Mouse (Mus musculus) limb, embryonic 11.5 days (tissue): ENCODE results near the gene Slc1a5. TPM values are rescaled to one million over a fixed set of nuclear protein-coding genes. Genes with fewer than 3 reads are reported as not detected.

Source experiments
- ATAC-seq: fragments of 200-750 bp; cut with Nextera tagmentation; 2 replicates; pipeline ENCODE4 v1.8.0; 2017; ENCODE audit warnings: low read depth; ENCODE audit not compliant: insufficient number of reproducible peaks, low FRiP score, low TSS enrichment
- DNase-seq: peaks from one replicate; pipeline ENCODE4 v3.0.0-alpha.2; 2015; ENCODE audit warnings: low spot score
- H3K27ac ChIP-seq: fragments of 300-500 bp; sonication (generic); replicated peaks from 2 replicates; pipeline ENCODE4 v1.5.1; 2014; ENCODE audit warnings: low read depth, mild to moderate bottlenecking, low read length
- H3K27me3 ChIP-seq: fragments of 300-500 bp; sonication (generic); 2 replicates; pipeline ENCODE4 v1.6.1; 2014; ENCODE audit warnings: mild to moderate bottlenecking, low read length, mixed read lengths; ENCODE audit not compliant: control insufficient read depth, insufficient read depth
- H3K36me3 ChIP-seq: fragments of 300-500 bp; sonication (generic); 2 replicates; pipeline ENCODE4 v1.6.1; 2014; ENCODE audit warnings: mild to moderate bottlenecking, low read length, moderate library complexity, mixed read lengths; ENCODE audit not compliant: control insufficient read depth, insufficient read depth
- H3K4me1 ChIP-seq: fragments of 300-500 bp; sonication (generic); 2 replicates; pipeline ENCODE4 v1.6.1; 2014; ENCODE audit warnings: low read length, mixed read lengths; ENCODE audit not compliant: control insufficient read depth, insufficient read depth
- H3K4me2 ChIP-seq: fragments of 300-500 bp; sonication (generic); 2 replicates; pipeline ENCODE4 v1.6.1; 2014; ENCODE audit warnings: low read depth, mild to moderate bottlenecking, moderate library complexity; ENCODE audit not compliant: severe bottlenecking
- H3K4me3 ChIP-seq: fragments of 300-500 bp; sonication (generic); 2 replicates; pipeline ENCODE4 v1.5.1; 2014; ENCODE audit warnings: low read depth, low read length
- H3K9ac ChIP-seq: fragments of 300-500 bp; sonication (generic); 2 replicates; pipeline ENCODE4 v1.6.1; 2014; ENCODE audit warnings: mild to moderate bottlenecking, low read length
- H3K9me3 ChIP-seq: fragments of 300-500 bp; sonication (generic); 2 replicates; pipeline ENCODE4 v1.6.1; 2016; ENCODE audit warnings: low read length; ENCODE audit not compliant: control insufficient read depth
- WGBS: fragments of 180-500 bp; shearing (Covaris S2); extraction: QIAGEN DNeasy Blood & Tissue Kit; methylation state at CpG from one replicate; pipeline ENCODE4 v1.1.7; 2014; 5-methylcytosine and 5-hydroxymethylcytosine counted together
- polyA plus RNA-seq: library from polyadenylated mRNA; unstranded; fragments of >200 nt; fragmentation: Nextera tagmentation; extraction: Ambion mirVana; gene quantifications from 2 replicates; pipeline ENCODE4 v1.2.1, GENCODE M21; 2014

The Slc1a5 gene
- polyA plus RNA-seq, 1 experiment from 2014 or later, result 28.5 TPM

GRCm38 (mm10) chr7:16752016-16752415 lies 29.1 kb upstream of the Slc1a5 start:
- Histone ChIP-seq H3K4me1 (no peaks in the 10 kb centered on the region), H3K27ac (no peak overlapping the region), H3K9me3 (no peaks in the 10 kb centered on the region), H3K27me3 (no peaks in the 10 kb centered on the region), H3K4me2 (no peak overlapping the region), H3K4me3 (no peak overlapping the region), H3K9ac (no peak overlapping the region), H3K36me3 (peaks cover 16% of the 10 kb centered on the region)
- 90% methylated on average over 12 of the region's 12 CpGs for WGBS
- no peak for ATAC-seq
- no peak for DNase-seq

- Histone ChIP-seq H3K9me3 (no peaks in the 10 kb centered on the region), H3K4me2 (no peak overlapping the region), H3K27me3 (no peaks in the 10 kb centered on the region), H3K36me3 (no peaks in the 10 kb centered on the region), H3K4me1 (0 out of 2 replicates have a peak, but pooled peaks cover 4% of the 10 kb centered on the region), H3K9ac (no peak overlapping the region), H3K27ac (no peak overlapping the region), H3K4me3 (no peak overlapping the region)
- ATAC-seq (no peak), DNase-seq (no peak)
- 73% methylated on average over 17 of the region's 17 CpGs for WGBS
Measured at GRCm38 (mm10) chr7:16755362-16756017, 25.6 kb upstream of the Slc1a5 start.

DNA sequence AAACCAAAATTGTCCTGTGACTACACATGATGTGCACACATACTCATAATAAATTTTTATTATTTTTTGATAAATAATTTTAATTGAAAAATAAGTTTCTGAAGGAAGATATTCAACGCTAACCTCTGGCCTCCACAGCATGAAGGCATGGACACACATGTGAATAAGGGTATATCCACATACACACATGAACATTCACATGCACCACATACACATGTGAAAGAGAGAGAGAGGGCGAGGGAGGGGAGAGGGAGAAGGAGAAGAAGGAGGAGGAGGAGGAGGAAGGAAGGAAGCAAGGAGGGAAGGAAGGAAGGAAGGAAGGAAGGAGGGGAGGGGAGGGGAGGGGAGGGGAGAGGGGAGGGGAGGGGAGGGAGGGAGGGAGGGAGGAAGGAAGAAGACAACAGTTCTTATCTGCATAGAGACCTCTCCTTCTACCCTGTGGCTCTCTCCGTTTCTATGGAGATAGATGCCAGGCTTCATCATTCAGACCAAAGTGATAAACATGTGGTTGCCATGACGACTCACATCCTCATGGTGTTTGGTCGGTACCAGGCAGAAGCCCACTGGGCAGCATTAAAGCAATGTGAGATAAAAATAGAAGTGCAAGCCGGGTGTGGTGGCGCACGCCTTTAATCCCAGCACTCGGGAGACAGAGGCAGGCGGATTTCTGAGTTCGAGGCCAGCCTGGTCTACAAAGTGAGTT lies 22.1 kb upstream of the Slc1a5 start:
- H3K36me3 ChIP-seq, result no peaks in the 10 kb centered on the region
- WGBS, result 82% methylated on average over 11 of the region's 11 CpGs

GRCm38 (mm10) chr7:16760292-16760691 lies 20.8 kb upstream of the Slc1a5 start:
- Histone ChIP-seq H3K9me3 (no peaks in the 10 kb centered on the region), H3K9ac (no peak overlapping the region), H3K36me3 (no peaks in the 10 kb centered on the region), H3K4me3 (no peak overlapping the region), H3K4me2 (no peak overlapping the region), H3K4me1 (peaks cover 8% of the 10 kb centered on the region; the same call in 1 of the 2 replicates), H3K27me3 (no peaks in the 10 kb centered on the region), H3K27ac (no peak overlapping the region)
- DNase-seq, result peak; percentile 56
- no peak for ATAC-seq
- WGBS, result 21% methylated on average over 8 of the region's 8 CpGs

More for the DNA sequence above, 22.1 kb upstream of the Slc1a5 start:
- DNase-seq, result no peak
- Histone ChIP-seq H3K4me3 (no peak overlapping the region), H3K9ac (no peak overlapping the region), H3K27me3 (no peaks in the 10 kb centered on the region), H3K9me3 (no peaks in the 10 kb centered on the region), H3K27ac (no peak overlapping the region), H3K4me2 (no peak overlapping the region), H3K4me1 (peaks cover 8% of the 10 kb centered on the region; the same call in 1 of the 2 replicates)
- ATAC-seq, result no peak

- DNase-seq (no peak), ATAC-seq (peak; percentile 41; the same call in 1 of the 2 replicates)
- Histone ChIP-seq H3K27me3 (no peaks in the 10 kb centered on the region), H3K9ac (no peak overlapping the region), H3K4me3 (no peak overlapping the region), H3K36me3 (no peaks in the 10 kb centered on the region), H3K4me1 (peaks cover 8% of the 10 kb centered on the region; the same call in 1 of the 2 replicates), H3K27ac (no peak overlapping the region), H3K4me2 (no peak overlapping the region), H3K9me3 (no peaks in the 10 kb centered on the region)
- WGBS, result 46% methylated on average over 10 of the region's 10 CpGs
Measured at GRCm38 (mm10) chr7:16761005-16761481, 20.1 kb upstream of the Slc1a5 start.

DNA sequence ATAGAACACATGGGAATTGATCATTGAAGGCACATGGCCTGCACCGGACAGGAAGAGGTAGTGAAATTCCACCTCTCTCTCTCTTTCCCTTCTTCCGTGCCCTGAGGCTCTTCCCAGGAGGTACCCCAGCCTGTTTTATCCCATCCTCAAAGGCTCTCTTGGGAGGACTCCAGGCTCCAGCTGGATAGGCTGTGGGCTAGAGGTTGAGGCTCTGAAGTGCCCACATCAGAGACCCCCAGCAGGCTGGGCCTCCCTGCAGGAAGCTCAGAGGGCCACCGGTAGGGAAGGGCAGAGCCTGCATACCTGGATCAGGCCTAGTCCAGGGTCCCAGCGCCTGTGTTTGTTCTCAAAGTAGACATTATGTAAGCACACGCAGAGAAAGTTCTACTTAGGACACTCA lies 19.5 kb upstream of the Slc1a5 start:
- no peaks in the 10 kb centered on the region for H3K9me3 ChIP-seq
- no peak overlapping the region for H3K9ac ChIP-seq
- H3K4me2 ChIP-seq, result no peak overlapping the region
- no peaks in the 10 kb centered on the region for H3K27me3 ChIP-seq
- no peak overlapping the region for H3K4me3 ChIP-seq
- H3K36me3 ChIP-seq, result no peaks in the 10 kb centered on the region
- H3K4me1 ChIP-seq, result peaks cover 12% of the 10 kb centered on the region
- H3K27ac ChIP-seq, result peak overlapping the region; percentile 42; the same call in 1 of the 2 replicates
- no peak for DNase-seq
- 31% methylated on average over 5 of the region's 5 CpGs for WGBS
- no peak; the same call in 1 of the 2 replicates for ATAC-seq

DNA sequence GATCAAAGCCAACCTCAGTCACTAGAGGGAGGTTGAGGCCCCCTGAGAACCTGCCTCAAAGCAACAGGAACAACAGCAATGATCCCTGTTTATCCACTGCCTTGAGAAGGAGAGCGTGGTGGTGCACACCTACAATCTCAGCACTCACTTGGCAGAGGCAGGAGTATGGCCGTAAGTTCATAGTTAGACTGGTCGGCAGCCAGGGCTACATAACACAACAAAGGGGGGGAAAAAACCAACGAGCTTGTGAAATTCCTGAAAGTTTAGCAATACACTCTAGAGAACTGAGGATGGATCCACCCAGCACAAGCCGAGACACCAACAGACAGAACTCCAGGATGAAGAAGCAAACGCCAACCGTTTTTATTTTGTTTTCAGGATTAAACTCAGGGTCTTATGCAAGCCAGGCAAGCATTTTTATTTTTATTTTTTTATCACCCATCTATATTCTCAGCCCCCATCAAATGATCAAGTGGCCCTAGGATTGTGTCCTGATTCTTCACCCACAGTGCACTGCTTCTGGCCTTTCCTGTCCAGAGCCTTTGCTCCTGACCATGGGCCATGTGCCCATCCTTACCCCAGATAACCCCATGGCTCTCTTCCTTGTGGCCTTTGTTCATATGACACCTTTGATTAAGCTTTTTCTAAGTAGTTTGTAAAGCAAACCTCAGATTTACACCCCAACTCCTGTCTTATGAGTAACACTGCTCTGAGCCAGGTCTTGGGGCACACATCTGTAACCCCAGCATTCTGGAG lies 17.5 kb upstream of the Slc1a5 start:
- Histone ChIP-seq H3K9ac (no peak overlapping the region), H3K36me3 (no peaks in the 10 kb centered on the region), H3K4me3 (no peak overlapping the region), H3K27ac (no peak overlapping the region), H3K27me3 (no peaks in the 10 kb centered on the region), H3K4me2 (no peak overlapping the region), H3K9me3 (no peaks in the 10 kb centered on the region), H3K4me1 (peaks cover 15% of the 10 kb centered on the region)
- ATAC-seq (no peak), DNase-seq (no peak)
- 89% methylated on average over 7 of the region's 7 CpGs for WGBS

GRCm38 (mm10) chr7:16766443-16766842 lies 14.7 kb upstream of the Slc1a5 start:
- H3K27ac ChIP-seq, result no peak overlapping the region
- no peak for ATAC-seq

More at GRCm38 (mm10) chr7:16766443-16766842, 14.7 kb upstream of the Slc1a5 start:
- WGBS, result 38% methylated on average over 2 of the region's 2 CpGs
- no peak overlapping the region for H3K4me3 ChIP-seq
- DNase-seq, result no peak
- H3K36me3 ChIP-seq, result no peaks in the 10 kb centered on the region
- no peak overlapping the region for H3K4me2 ChIP-seq
- H3K27me3 ChIP-seq, result no peaks in the 10 kb centered on the region
- H3K9ac ChIP-seq, result no peak overlapping the region
- no peaks in the 10 kb centered on the region for H3K9me3 ChIP-seq
- H3K4me1 ChIP-seq, result peaks cover 9% of the 10 kb centered on the region
